Mouse (Mus musculus): ENCODE data around the gene Kmt2b.
A peak's percentile ranks its signal among the peaks of the same experiment; 100 is the strongest.

Kmt2b gene

DNA sequence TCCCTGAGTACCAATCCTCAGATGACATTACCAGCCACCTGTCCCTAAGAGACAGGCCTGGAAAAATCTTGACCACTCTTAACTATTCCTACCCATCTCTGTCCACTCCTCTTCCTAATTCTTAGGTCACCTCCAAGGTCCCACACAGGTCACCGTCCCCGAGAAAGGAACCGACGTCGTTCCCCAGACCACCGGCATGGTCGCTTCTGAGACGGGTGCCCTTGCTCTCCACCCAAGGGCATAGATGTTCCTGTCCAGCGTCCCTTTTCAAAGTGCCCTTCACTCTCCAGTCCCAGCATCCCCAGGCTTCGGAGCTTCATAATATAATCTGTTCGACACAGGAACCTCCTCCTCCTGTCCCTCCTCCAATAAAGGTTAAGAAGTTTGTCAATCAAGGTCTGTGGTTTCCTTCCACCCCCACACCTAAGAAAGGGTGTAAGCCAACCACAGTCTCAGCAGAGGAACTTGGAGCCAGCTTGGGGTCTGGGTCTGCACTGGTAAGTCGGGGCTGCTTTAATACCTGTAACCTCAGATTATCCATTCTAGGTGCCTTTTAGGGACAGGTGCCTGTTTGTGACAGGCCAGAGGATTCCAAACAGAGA is 23.5 kb downstream of the Kmt2b start, which contains the start of gene Igflr1:
TSS of gene Igflr1 (plus strand) at position 458 of the 602 bp plus-strand sequence.
- no peak for DNase-seq

DNA sequence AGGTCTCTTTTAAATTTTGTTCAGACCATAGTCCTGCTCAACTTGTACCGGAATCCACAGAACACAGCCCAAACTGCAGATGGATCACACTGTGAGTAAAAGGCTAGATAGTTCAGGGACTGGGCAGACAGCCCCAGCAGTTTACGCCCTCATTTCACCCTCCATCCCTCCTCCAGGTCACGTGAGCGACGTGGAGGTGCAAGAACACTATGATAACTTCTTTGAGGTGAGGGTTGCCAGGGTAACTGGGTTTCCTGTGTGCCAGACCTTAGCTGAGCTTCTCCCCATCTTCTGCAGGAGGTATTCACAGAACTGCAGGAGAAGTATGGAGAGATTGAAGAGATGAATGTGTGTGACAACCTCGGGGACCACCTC is 24.6 kb downstream of the Kmt2b start:
- no peak for DNase-seq

DNA sequence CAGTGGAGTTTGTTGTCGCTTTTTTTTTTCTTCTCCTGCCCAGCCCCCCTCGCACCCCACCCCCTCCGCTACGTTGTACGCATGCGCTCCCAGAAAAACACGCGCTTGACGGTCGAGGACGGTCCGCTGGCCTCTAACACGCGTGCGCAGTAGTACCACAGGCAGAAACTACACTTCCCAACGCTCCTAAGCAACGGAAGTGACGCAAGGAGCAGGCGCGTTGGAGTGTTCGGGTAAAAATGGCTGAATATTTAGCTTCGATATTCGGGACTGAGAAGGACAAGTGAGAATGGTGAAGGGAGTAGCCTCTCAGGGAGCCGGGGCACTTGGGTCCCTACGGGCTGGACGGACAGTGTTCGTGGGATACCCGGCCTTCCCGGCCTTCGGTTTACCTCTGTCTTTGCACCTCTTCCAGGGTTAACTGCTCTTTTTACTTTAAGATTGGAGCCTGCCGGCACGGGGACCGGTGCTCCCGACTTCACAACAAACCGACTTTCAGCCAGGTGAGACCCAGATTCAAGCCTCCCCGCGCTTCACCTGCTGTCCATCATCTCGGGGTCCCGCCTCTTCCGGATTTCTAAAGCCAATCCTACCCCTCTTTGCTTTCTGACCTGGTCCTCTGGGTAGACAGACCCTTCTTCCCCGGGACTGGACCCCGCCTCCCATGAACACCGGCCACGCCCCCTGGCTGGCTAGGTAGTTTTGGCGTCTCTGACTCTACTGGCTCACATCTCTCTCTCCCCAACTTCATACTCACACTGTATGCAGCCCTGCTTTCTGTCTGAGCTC is 25.2 kb downstream of the Kmt2b start, which contains the start of the genes U2af1l4, Gm49396 and Psenen:
TSS of gene U2af1l4 (plus strand) at position 185 of the 789 bp plus-strand sequence.
TSS of gene Gm49396 (plus strand) at position 228 of the 789 bp plus-strand sequence.
TSS of gene Psenen (minus strand) at position 511 of the 789 bp plus-strand sequence.
- DNase-seq = peak; percentile 98 to 99

DNA sequence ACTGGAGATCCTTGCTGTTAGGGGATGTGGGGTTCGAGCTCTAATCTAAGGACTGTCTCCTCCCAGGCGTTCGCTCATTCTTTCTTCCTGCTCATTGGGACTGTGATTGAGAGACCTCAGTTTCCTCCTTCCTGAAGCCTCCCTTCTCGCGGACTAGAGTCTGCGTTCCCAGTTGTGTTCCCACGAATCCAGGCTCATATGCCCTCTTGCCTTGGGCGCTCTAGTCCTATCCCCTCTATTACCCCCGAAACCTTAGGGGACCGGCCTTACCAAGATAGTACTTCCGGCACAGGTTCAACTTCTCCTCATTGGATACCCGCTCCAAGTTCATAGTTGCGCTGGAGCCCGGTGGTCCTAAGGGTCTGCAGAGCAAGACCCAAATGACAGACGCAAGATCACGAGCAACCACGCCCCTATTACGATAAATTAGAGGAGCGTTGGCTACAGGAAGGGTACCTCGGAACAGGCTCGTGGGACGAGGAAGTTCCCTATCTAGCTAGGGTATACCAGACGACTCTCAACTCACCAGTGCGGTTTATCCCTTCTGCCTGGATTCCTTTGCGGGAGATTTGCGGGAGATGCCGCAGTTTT is 25.9 kb downstream of the Kmt2b start:
- peak in 1 of 2 experiments; percentile 27 for DNase-seq

DNA sequence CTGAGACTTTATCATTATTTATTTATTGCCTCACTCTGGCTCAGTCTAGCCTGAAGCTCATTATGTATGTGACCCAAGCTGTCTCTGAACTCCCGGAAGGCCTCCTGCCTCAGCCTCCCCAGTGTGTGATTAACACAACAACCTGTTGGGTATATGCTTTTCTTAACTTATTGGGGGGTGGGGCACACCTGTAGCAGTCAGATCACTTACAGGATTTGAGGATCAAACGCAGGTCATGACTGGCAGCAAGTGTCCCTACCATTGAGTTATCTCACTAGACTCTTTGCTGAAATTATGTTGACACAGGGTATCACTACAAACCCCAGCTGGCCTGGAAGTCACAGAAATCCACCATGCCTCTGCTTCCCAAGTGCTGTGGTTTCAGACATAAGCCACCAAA is 28.2 kb downstream of the Kmt2b start:
- DNase-seq = no peak

DNA sequence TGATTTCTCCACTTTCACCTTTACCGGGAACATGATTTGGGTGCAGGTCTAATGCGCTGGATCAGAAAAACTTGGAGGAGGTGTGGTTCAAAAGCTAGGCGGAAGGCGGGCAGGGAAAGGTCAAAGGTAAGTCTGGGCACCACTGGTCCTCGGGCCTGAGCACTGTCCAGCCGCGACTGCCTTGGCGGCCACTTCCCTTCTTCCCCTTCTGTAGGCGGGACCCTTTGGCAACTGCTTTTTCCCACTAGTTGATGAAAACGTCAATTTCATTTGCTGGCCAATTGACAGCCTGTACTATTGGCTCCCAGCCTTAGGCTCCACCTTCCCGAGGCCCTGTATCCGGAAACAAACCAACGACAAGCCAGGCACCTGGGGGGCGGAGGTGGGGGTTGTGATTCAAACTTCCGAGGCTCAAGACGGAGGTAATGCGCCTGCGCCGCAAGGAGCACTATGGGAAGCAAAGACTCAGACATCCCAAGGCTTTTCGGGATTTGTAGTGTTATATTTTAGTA is 29.0 kb downstream of the Kmt2b start, which contains the start of gene Lin37:
TSS of gene Lin37 (minus strand) at position 396 of the 512 bp plus-strand sequence.
- peak; percentile 98 to 99 for DNase-seq

DNA sequence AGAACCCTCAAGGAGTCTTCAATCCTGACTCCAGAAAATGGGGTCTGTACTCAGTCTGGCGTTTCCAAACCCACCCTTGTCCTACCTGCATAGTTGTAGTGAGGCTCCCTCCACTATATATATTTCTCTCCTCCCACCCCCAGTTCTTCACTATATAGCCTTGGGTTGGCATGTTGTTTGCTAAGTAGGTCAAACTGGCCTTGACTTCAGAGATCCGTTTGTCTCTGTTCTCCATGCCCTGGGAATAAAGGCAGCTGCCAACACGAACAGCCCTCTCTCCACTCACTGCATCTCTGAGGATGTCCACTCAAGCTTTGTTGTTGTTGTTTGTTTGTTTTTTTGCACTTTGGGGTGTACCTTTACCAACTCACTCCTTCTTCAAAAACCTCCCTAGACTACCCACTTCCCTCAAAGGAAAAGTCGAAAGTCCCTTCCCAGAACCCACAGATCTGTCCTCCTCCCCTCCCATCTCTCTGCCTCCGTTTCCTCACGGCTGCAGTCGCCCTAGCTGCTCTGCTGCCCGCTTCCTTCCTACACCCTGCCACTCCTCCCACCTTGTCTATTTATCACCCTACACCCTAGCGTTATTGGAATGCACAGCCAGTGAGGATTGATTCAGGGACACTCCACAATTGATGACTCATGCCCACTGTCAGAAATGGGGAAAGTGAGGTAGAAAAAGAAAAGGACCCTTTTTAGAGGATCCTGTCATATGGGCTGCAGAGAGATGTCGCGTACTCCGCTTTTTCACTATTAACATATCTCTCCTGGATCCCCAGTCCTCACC is 29.7 kb downstream of the Kmt2b start:
- no peak for DNase-seq

DNA sequence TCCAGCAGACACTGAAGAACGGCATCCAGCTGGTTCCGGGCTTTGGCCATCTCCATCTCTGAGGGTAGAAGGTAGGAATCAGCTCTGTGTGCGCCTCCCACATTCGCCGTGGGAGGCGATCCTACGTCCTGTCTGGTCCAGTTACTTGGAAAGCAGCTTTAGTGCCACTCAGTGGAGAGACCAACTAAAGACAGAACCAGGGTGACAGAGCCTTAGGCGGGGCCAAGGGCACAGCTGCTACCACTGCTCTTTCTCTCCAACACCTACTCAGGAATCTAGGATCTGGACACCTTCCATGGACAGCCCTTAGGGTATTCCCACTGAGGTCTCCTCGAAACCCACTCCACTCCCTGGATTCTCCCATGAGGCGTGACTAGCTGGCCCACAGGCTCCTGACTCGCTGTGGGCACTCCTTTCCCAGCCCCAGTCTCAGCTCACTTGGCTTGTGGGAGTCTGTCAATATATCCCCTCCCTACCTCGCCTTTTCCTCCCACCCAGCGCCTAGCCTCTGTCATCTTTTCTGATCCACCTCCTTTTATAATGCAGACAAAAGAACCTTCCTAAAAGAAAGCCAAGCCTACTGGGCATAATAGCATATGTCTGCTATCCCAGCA is 30.5 kb downstream of the Kmt2b start:
- DNase-seq = no peak

DNA sequence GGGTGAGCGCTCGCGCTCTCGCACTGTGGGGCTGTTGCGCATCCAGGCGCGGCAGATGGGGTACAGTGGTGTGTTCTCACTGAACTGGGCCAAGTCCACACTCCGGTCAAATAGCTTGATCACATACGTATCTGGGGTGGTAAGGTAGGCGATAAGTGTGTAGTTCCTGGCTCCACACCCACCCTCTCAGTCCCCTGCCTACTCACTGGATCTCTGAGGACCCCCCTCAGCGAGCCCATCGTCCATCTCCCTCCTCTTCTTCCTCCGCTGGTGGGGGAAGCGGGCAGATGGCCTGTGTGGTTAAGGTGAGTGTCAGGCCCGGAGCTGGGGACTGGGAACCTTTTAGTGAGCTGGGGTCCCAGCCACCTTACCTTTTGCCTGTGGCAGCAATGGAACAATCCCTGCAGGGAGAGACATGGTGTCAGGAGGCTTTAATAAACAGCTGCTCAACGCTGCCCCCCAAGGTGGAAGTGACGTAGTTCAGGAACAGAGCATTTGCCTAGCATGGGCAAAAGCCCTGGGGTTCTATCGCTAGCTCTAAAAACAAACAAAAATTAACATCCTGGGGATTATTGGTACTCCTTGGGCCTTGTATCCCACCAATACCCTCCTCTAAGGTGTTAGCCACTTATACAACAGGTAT is 31.5 kb downstream of the Kmt2b start:
- DNase-seq = no peak

DNA sequence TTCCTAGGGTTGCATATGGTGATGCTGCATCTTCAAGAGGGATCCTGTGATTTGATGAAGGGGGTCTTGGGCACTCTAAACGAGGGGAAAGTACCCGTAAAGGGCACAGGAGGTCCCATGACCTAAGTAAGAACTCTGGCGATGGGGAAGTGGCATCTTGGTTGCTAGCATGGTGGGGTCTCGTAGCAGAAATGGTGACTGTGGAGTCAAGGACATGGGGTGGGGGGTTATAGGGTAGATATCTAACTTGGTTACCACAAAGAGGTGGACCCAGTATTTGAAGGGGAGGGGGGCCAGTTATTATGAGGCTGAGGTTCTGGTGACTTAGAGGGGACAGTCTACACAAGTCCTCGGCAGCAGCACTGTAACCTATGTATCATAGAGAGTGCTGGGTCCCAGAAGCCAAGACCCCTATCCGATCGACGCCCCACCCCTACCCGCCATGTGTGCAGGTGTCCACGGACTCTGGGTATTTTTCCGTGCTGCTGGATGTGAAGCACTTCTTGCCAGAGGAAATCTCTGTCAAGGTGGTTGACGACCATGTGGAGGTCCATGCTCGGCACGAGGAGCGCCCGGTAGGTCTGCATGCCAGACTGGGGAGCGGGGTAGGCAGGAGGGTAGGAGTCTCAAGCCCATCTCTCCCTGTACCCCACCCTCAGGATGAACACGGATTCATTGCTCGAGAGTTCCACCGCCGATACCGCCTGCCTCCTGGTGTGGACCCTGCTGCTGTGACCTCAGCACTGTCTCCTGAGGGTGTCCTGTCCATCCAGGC is 34.5 kb downstream of the Kmt2b start:
- DNase-seq = no peak

DNA sequence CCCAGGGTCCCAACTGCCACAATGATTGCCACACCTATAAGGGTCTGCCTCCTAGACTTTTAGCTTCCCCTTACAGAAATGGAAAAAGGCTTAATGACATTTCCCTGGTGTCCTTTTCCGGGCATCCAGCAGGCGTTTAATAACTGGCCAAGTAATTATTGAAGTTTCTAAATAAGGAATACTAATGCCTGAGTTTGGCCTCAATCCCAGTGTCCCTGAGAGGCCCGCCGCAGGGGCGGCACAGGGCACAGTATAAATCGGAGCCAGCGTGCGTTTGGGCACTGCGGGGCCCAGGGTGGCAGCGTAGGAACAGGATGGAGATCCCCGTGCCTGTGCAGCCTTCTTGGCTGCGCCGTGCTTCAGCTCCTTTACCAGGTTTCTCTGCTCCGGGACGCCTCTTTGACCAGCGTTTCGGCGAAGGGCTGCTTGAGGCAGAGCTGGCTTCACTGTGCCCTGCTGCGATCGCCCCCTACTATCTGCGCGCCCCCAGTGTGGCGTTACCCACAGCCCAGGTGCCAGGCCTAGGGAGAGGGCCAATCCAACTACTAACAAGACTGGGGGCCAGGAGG is 35.4 kb downstream of the Kmt2b start:
- DNase-seq = peak; percentile 38 to 75

DNA sequence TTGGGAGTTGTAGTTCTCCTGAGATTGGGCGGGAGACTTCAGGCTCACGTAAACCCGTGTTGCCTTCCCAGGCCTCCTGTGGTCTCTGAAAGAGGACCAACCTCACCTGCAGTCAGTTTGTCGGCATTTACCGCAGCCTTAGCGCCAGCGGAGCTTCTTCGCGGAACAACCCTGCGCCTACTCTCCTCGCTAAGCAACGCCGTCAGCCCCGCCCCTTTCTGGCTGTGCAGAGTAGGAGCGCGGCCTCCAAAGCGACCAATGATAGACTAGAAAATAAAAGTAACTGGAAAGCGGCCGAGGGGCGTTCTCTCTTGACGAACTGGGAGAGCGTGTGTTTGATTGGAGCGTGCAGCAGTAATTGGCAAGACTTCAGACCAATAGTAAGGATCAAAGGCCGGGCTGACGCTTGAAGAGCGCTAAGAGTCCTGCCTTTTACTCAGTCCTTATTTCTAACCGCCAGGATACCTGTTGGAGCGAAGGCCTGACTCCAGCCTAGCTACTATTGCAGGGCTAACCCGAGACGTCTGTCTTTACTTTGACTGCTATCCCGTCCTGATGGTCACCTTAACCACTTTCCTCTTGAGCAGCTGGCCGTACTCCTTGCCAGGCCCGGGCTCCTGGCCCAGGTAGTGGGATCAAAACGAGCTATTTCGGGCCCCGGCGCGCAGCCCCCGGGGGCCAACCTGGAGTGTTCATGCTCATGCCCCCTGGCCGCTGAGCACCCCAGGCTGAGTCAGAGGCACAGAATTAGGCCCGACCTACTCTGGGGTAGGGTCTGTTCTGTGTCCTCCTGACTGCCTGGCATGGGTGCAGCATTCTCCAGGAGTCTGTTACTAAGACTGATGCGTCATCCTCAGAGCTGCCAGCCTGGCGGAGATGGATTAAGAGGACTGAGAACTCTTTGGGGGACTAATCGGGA is 36.2 kb downstream of the Kmt2b start, which contains the start of the genes Hspb6 and Proser3:
TSS of gene Hspb6 (plus strand) at position 77 of the 919 bp plus-strand sequence.
TSS of gene Proser3 (minus strand) at position 198 of the 919 bp plus-strand sequence.
- DNase-seq = peak; percentile 98 to 99

DNA sequence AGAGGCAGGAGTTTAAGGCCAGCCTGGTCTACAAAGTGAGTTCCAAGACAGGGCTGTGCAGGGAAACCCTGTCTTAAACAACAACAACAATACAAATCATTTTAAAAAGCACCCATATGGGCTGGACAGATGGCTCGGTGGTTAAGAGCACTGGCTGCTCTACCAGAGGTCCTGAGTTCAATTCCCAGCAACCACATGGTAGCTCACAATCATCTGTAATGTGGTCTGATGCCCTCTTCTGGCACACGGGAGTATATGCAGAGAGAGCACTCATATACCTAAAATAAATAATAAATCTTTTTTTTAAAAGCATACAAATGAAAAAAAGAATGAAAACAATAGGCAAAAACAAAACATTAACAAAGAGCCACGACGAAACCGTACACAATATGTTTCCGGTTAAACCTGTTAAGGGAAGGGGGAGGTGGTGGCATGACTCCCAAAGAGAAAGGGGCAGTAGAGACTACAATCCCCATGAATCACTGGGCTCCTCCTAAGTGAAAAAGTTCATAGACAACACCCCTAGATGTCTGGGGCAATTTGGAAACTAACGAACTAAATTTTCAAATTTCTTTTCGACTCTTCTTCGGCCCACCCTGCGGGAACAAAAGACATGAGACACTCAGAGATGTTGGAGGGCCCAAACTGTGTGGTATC is 37.0 kb downstream of the Kmt2b start:
- DNase-seq = peak in 1 of 2 experiments; percentile 56

DNA sequence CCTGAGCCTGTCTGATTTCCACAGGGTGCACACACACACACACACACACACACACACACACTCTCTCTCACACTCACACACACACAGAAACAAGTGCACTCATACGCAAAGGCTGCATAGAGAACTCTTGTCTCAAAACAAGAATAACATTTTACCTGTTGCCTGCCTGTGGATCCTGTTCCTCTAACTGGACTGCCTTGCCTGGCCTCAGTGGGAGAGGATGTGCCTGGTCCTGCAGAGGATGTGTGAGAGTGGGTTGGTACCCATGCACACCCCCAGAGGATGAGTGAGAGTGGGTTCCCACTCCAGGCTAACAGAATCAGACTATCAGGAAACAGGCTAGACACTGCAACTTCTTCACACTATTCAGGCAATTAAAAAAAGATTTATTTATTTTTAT is 37.9 kb downstream of the Kmt2b start:
- no peak for DNase-seq

DNA sequence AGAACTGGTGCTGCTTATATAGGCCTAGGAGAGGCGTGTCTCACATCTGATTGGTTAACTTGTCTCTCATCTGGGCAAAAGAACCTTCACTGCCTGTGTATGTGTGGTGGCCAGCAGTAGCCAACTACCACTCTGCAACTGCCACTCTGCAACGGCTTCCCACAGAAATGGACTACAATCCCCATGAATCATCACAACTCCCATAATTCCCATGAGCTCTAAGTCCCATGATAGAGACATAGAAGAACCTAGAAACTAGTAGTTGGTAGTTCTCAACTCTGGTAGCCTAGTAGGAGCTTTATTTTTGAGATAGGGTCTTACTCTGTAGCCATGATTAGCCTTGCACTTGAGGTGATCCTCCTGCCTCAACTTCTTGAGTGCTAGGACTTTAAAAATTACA is 38.6 kb downstream of the Kmt2b start:
- no peak for DNase-seq

DNA sequence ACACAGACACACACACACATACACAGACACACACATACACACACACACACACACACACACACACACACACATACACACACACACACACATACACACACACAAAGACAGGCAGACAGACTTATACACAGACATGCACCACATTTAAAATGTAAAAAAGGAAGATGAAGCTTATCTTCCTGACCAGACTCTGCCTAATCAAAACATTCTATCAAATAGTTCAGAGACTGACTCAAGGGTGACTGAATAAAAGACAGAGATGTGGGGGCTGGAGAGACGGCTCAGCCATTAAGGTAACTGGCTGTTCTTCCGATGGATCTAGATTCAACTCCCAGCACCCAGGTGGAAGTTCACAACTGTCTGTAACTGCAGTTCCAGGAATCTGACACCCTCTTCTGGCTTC is 44.2 kb downstream of the Kmt2b start:
- DNase-seq = no peak

DNA sequence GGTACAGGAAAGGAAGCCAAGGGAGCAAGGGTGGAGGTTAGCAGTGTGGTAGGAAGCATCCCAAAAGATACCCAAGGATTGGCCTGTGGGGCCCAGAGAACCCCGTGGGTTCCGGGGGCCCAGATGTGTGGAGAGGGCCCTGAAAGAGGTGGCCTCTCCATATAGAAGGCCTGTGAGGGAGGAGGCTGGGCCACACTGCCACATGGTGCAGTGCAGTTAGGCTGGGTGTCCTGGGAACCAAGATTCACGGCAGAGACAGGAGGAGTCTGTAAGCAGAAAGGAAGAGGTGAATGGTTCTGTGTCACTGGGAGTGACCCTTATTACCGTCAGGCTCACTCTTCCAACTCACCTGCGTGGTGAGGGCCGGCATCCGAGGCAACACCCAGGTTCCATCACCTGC is 48.0 kb downstream of the Kmt2b start:
- DNase-seq = no peak

All from kidney, postnatal 25 days (tissue).